Mouse (Mus musculus) embryonic facial prominence, embryonic 14.5 days (tissue): ENCODE results near the gene Filip1l. TPM values are rescaled to one million over a fixed set of nuclear protein-coding genes. Genes with fewer than 3 reads are reported as not detected.

Source experiments
- ATAC-seq: fragments of 200-750 bp; cut with Nextera tagmentation; 2 replicates; pipeline ENCODE4 v1.8.0; 2017; ENCODE audit warnings: low read depth, moderate number of reproducible peaks, moderate TSS enrichment
- DNase-seq: peaks from one replicate; pipeline ENCODE4 v3.0.0-alpha.2; 2015; ENCODE audit warnings: low spot score
- H3K27ac ChIP-seq: fragments of 300-500 bp; sonication (generic); replicated peaks from 2 replicates; pipeline ENCODE4 v1.5.1; 2014; ENCODE audit warnings: low read depth, mild to moderate bottlenecking, low read length, moderate library complexity
- H3K27me3 ChIP-seq: fragments of 300-500 bp; sonication (generic); replicated peaks from 2 replicates; pipeline ENCODE4 v1.6.1; 2014; ENCODE audit warnings: low read length; ENCODE audit not compliant: control insufficient read depth, insufficient read depth
- H3K36me3 ChIP-seq: fragments of 300-500 bp; sonication (generic); 2 replicates; pipeline ENCODE4 v1.6.1; 2014; ENCODE audit warnings: low read length, mixed read lengths; ENCODE audit not compliant: control insufficient read depth, insufficient read depth
- H3K4me1 ChIP-seq: fragments of 300-500 bp; sonication (generic); 2 replicates; pipeline ENCODE4 v1.6.1; 2014; ENCODE audit warnings: antibody characterized with exemption, low read length; ENCODE audit not compliant: control insufficient read depth, insufficient read depth
- H3K4me2 ChIP-seq: fragments of 300-500 bp; sonication (generic); 2 replicates; pipeline ENCODE4 v1.6.1; 2014; ENCODE audit warnings: low read depth, mild to moderate bottlenecking, low read length, moderate library complexity, mixed read lengths
- H3K4me3 ChIP-seq: fragments of 300-500 bp; sonication (generic); 2 replicates; pipeline ENCODE4 v1.5.1; 2014; ENCODE audit warnings: low read depth, mild to moderate bottlenecking, low read length
- H3K9ac ChIP-seq: fragments of 300-500 bp; sonication (generic); 2 replicates; pipeline ENCODE4 v1.6.1; 2014; ENCODE audit warnings: low read depth, mild to moderate bottlenecking, low read length, moderate library complexity, mixed read lengths
- H3K9me3 ChIP-seq: fragments of 300-500 bp; sonication (generic); 2 replicates; pipeline ENCODE4 v1.6.1; 2016; ENCODE audit warnings: low read length; ENCODE audit not compliant: control insufficient read depth
- WGBS: fragments of 180-500 bp; shearing (Covaris S2); extraction: QIAGEN DNeasy Blood & Tissue Kit; methylation state at CpG from one replicate; pipeline ENCODE4 v1.1.7; 2014; 5-methylcytosine and 5-hydroxymethylcytosine counted together
- polyA plus RNA-seq: library from polyadenylated mRNA; unstranded; fragments of >200 nt; fragmentation: Nextera tagmentation; extraction: Ambion mirVana; gene quantifications from 2 replicates; pipeline ENCODE4 v1.2.1, GENCODE M21; 2014

The Filip1l gene
- polyA plus RNA-seq, 1 experiment from 2014 or later = 30.2 TPM

- Histone ChIP-seq H3K4me2 (no peak overlapping the region), H3K9me3 (no peaks in the 10 kb centered on the region), H3K4me1 (peaks cover 35% of the 10 kb centered on the region), H3K27me3 (no peaks in the 10 kb centered on the region), H3K9ac (no peak overlapping the region), H3K4me3 (no peak overlapping the region), H3K27ac (no peak overlapping the region), H3K36me3 (no peaks in the 10 kb centered on the region)
- DNase-seq (no peak), ATAC-seq (no peak)
- WGBS = 66% methylated on average over 6 of the region's 6 CpGs
Measured at GRCm38 (mm10) chr16:57423001-57423800, 70.3 kb downstream of the Filip1l start.

- no peaks in the 10 kb centered on the region for H3K27me3 ChIP-seq
- H3K27ac ChIP-seq = no peak overlapping the region
- no peak overlapping the region for H3K4me2 ChIP-seq
- no peak for DNase-seq
- no peak for ATAC-seq
- peaks cover 29% of the 10 kb centered on the region for H3K4me1 ChIP-seq
- no peaks in the 10 kb centered on the region for H3K36me3 ChIP-seq
- H3K4me3 ChIP-seq = no peak overlapping the region
- 50% methylated on average over 10 of the region's 10 CpGs for WGBS
- no peak overlapping the region for H3K9ac ChIP-seq
- no peaks in the 10 kb centered on the region for H3K9me3 ChIP-seq
Measured at GRCm38 (mm10) chr16:57426680-57427079, 73.8 kb downstream of the Filip1l start.

GRCm38 (mm10) chr16:57427516-57428285, 74.8 kb downstream of the Filip1l start:
- H3K4me2 ChIP-seq = no peak overlapping the region
- ATAC-seq (no peak), DNase-seq (peak; percentile 67)
- no peaks in the 10 kb centered on the region for H3K9me3 ChIP-seq
- peaks cover 24% of the 10 kb centered on the region for H3K4me1 ChIP-seq
- no peak overlapping the region for H3K9ac ChIP-seq
- H3K36me3 ChIP-seq = no peaks in the 10 kb centered on the region
- no peak overlapping the region for H3K4me3 ChIP-seq
- H3K27ac ChIP-seq = peak overlapping the region; percentile 63
- WGBS = 60% methylated on average over 7 of the region's 7 CpGs
- H3K27me3 ChIP-seq = no peaks in the 10 kb centered on the region

GRCm38 (mm10) chr16:57428977-57429376, 76.1 kb downstream of the Filip1l start:
- WGBS = 68% methylated on average over 5 of the region's 5 CpGs
- no peak overlapping the region for H3K27ac ChIP-seq
- H3K27me3 ChIP-seq = no peaks in the 10 kb centered on the region
- H3K4me3 ChIP-seq = no peak overlapping the region
- H3K4me1 ChIP-seq = peaks cover 24% of the 10 kb centered on the region
- no peak overlapping the region for H3K4me2 ChIP-seq
- no peak overlapping the region for H3K9ac ChIP-seq
- H3K36me3 ChIP-seq = no peaks in the 10 kb centered on the region
- DNase-seq = no peak
- ATAC-seq = no peak
- H3K9me3 ChIP-seq = no peaks in the 10 kb centered on the region

GRCm38 (mm10) chr16:57431294-57431693, 78.4 kb downstream of the Filip1l start:
- 91% methylated on average over 3 of the region's 3 CpGs for WGBS
- Histone ChIP-seq H3K4me1 (peaks cover 24% of the 10 kb centered on the region), H3K9me3 (no peaks in the 10 kb centered on the region), H3K27me3 (no peaks in the 10 kb centered on the region), H3K9ac (no peak overlapping the region), H3K4me3 (no peak overlapping the region), H3K27ac (no peak overlapping the region), H3K36me3 (no peaks in the 10 kb centered on the region), H3K4me2 (no peak overlapping the region)
- ATAC-seq (no peak), DNase-seq (no peak)

- Histone ChIP-seq H3K9ac (no peak overlapping the region), H3K36me3 (no peaks in the 10 kb centered on the region), H3K4me3 (no peak overlapping the region), H3K9me3 (no peaks in the 10 kb centered on the region), H3K27ac (no peak overlapping the region), H3K4me1 (peaks cover 14% of the 10 kb centered on the region), H3K4me2 (no peak overlapping the region), H3K27me3 (no peaks in the 10 kb centered on the region)
- ATAC-seq = no peak
- no peak for DNase-seq
- whole genome bisulfite sequencing = 73% methylated on average over 4 of the region's 4 CpGs
Measured at GRCm38 (mm10) chr16:57433173-57433572, 80.3 kb downstream of the Filip1l start.

GRCm38 (mm10) chr16:57433671-57434070, 80.8 kb downstream of the Filip1l start:
- DNase-seq = no peak
- Histone ChIP-seq H3K27me3 (no peaks in the 10 kb centered on the region), H3K36me3 (no peaks in the 10 kb centered on the region), H3K9ac (no peak overlapping the region), H3K4me2 (no peak overlapping the region), H3K9me3 (no peaks in the 10 kb centered on the region), H3K27ac (no peak overlapping the region), H3K4me1 (peaks cover 18% of the 10 kb centered on the region), H3K4me3 (no peak overlapping the region)
- ATAC-seq = no peak
- 87% methylated on average over 6 of the region's 6 CpGs for WGBS

GRCm38 (mm10) chr16:57434640-57435039, 81.7 kb downstream of the Filip1l start:
- Histone ChIP-seq H3K36me3 (no peaks in the 10 kb centered on the region), H3K4me2 (no peak overlapping the region), H3K27ac (no peak overlapping the region), H3K4me3 (no peak overlapping the region), H3K4me1 (peaks cover 14% of the 10 kb centered on the region), H3K27me3 (no peaks in the 10 kb centered on the region), H3K9me3 (no peaks in the 10 kb centered on the region), H3K9ac (no peak overlapping the region)
- 69% methylated on average over 3 of the region's 3 CpGs for WGBS
- DNase-seq = no peak
- no peak for ATAC-seq
